Mouse (Mus musculus): ENCODE results near the gene Parp1. TPM values are rescaled to one million over a fixed set of nuclear protein-coding genes. Genes with fewer than 3 reads are reported as not detected.
"Not testable (repeated sequence)": the region's sequence is repeated elsewhere in the genome, so short reads cannot be mapped to it uniquely, and the experiment has no call there.

The Parp1 gene
- polyA plus RNA-seq, 1 experiment, result 39.9 TPM

GRCm38 (mm10) chr1:180606106-180606505, 37.4 kb downstream of the Parp1 start:
- no peak overlapping the region for H3K4me3 ChIP-seq (ENCODE audit: control insufficient read depth, low read depth, low read length)
- no peaks in the 10 kb centered on the region for H3K4me1 ChIP-seq (ENCODE audit: control insufficient read depth, insufficient read depth, low read length)
- no peaks in the 10 kb centered on the region for H3K36me3 ChIP-seq (ENCODE audit: control insufficient read depth, insufficient read depth, low read length)
- no peak overlapping the region for H3K27ac ChIP-seq (ENCODE audit: control insufficient read depth, insufficient read depth, low read depth, low read length)
- H3K27me3 ChIP-seq (ENCODE audit: control insufficient read depth, insufficient read depth, low read length), result no peaks in the 10 kb centered on the region
- TF ChIP-seq CTCF (IDR thresholded peaks at IDR 0.05; ENCODE audit: control insufficient read depth, insufficient read depth, insufficient replicate concordance, low read depth, low read length) (no peak), POLR2A (IDR thresholded peaks at IDR 0.05; ENCODE audit: control insufficient read depth, low read depth, low read length) (no peak)

DNA sequence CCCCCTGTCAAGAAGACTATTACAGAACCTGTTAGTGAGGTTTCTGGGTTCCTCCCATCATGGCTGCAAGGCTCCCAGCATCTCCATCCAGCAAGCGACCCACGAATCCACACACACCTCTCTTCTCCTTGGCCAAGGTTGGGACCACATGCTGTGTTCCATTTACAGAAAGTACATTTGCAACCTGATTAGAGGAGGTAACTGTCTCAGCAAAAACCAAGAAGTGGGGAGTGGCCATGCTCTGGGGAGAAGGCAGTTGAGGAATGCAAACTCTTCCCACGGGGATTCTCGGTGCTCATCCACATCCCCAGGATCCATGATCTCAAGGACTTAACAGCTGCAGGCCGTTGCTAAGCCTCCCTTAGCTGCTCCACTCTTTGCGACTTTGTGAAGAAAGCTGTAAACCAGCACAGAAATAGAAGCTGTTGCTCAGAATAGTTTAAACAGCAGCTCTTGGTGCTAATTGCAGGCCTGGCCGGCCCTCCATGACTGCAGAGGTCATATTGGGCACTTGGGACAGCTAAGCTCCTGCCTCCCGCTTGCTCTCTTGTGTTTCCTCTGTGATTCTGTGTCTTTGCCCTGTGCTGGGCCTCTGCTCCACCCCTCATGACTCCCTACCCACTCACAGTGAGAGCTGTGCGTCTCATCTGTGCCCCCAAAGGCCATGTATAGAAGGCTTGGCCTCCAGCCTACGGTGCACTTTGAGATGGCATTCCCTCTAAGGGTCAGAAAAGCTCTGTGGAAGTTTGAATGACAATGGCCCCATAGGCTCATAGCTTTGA, 38.3 kb downstream of the Parp1 start:
- H3K4me3 ChIP-seq (ENCODE audit: control insufficient read depth, low read depth, low read length), result no peak overlapping the region
- H3K27me3 ChIP-seq (ENCODE audit: control insufficient read depth, insufficient read depth, low read length), result no peaks in the 10 kb centered on the region
- TF ChIP-seq POLR2A (IDR thresholded peaks at IDR 0.05; ENCODE audit: control insufficient read depth, low read depth, low read length) (no peak), CTCF (IDR thresholded peaks at IDR 0.05; ENCODE audit: control insufficient read depth, insufficient read depth, insufficient replicate concordance, low read depth, low read length) (no peak)
- no peak overlapping the region for H3K27ac ChIP-seq (ENCODE audit: control insufficient read depth, insufficient read depth, low read depth, low read length)
- no peaks in the 10 kb centered on the region for H3K36me3 ChIP-seq (ENCODE audit: control insufficient read depth, insufficient read depth, low read length)
- H3K4me1 ChIP-seq (ENCODE audit: control insufficient read depth, insufficient read depth, low read length), result no peaks in the 10 kb centered on the region

GRCm38 (mm10) chr1:180607578-180607879, 38.8 kb downstream of the Parp1 start:
- H3K4me1 ChIP-seq (ENCODE audit: control insufficient read depth, insufficient read depth, low read length), result no peaks in the 10 kb centered on the region
- no peak overlapping the region for H3K27ac ChIP-seq (ENCODE audit: control insufficient read depth, insufficient read depth, low read depth, low read length)
- H3K36me3 ChIP-seq (ENCODE audit: control insufficient read depth, insufficient read depth, low read length), result no peaks in the 10 kb centered on the region
- H3K4me3 ChIP-seq (ENCODE audit: control insufficient read depth, low read depth, low read length), result no peak overlapping the region
- no peaks in the 10 kb centered on the region for H3K27me3 ChIP-seq (ENCODE audit: control insufficient read depth, insufficient read depth, low read length)
- TF ChIP-seq CTCF (IDR thresholded peaks at IDR 0.05; ENCODE audit: control insufficient read depth, insufficient read depth, insufficient replicate concordance, low read depth, low read length), result no peak
- no peak for TF ChIP-seq POLR2A (IDR thresholded peaks at IDR 0.05; ENCODE audit: control insufficient read depth, low read depth, low read length)

DNA sequence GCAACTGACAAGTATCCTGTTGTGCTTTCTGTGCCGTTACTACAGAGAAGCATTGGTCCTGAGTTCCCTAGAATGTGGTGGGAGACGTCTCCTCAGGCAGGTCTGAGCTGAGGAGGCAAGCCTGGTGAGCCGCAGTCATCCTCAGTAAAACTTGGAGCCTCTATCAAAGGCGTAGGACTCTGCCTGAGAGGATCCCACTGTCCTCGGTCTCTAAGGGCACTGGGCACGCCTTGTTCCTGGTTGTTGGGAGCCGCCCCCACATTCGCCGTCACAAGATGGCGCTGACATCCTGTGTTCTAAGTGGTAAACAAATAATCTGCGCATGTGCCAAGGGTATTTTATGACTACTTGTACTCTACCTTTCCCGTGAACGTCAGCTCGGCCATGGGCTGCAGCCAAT, 43.1 kb downstream of the Parp1 start:
- not testable (repeated sequence) for H3K27ac ChIP-seq (ENCODE audit: control insufficient read depth, insufficient read depth, low read depth, low read length); H3K27me3 ChIP-seq (ENCODE audit: control insufficient read depth, insufficient read depth, low read length); H3K36me3 ChIP-seq (ENCODE audit: control insufficient read depth, insufficient read depth, low read length); H3K4me3 ChIP-seq (ENCODE audit: control insufficient read depth, low read depth, low read length); H3K4me1 ChIP-seq (ENCODE audit: control insufficient read depth, insufficient read depth, low read length)

GRCm38 (mm10) chr1:180616762-180617161, 48.0 kb downstream of the Parp1 start:
- no peaks in the 10 kb centered on the region for H3K4me1 ChIP-seq (ENCODE audit: control insufficient read depth, insufficient read depth, low read length)
- H3K27ac ChIP-seq (ENCODE audit: control insufficient read depth, insufficient read depth, low read depth, low read length), result no peak overlapping the region
- no peaks in the 10 kb centered on the region for H3K27me3 ChIP-seq (ENCODE audit: control insufficient read depth, insufficient read depth, low read length)
- H3K36me3 ChIP-seq (ENCODE audit: control insufficient read depth, insufficient read depth, low read length), result no peaks in the 10 kb centered on the region
- H3K4me3 ChIP-seq (ENCODE audit: control insufficient read depth, low read depth, low read length), result no peak overlapping the region
- TF ChIP-seq CTCF (IDR thresholded peaks at IDR 0.05; ENCODE audit: control insufficient read depth, insufficient read depth, insufficient replicate concordance, low read depth, low read length) (no peak), POLR2A (IDR thresholded peaks at IDR 0.05; ENCODE audit: control insufficient read depth, low read depth, low read length) (no peak)

DNA sequence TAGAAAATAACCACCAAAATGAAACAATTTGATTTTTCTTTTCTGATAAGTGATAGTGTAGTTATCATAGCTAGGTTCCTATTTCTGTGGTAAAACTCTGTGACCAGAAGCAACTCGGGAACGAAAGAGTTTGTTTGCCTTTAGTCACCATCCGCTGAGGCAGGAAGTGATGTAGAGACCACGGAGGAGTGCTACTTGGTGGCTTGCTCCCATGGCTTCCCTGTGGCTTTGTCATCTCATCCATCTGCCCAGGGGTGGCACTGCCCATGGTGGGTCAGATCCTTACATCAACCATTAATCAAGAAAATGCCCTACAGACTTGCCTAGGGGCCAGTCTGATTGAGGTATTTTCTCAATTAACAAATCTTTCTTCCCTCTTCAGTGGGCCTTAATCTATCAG, 53.7 kb downstream of the Parp1 start:
- no peaks in the 10 kb centered on the region for H3K4me1 ChIP-seq (ENCODE audit: control insufficient read depth, insufficient read depth, low read length)
- no peak overlapping the region for H3K27ac ChIP-seq (ENCODE audit: control insufficient read depth, insufficient read depth, low read depth, low read length)

DNA sequence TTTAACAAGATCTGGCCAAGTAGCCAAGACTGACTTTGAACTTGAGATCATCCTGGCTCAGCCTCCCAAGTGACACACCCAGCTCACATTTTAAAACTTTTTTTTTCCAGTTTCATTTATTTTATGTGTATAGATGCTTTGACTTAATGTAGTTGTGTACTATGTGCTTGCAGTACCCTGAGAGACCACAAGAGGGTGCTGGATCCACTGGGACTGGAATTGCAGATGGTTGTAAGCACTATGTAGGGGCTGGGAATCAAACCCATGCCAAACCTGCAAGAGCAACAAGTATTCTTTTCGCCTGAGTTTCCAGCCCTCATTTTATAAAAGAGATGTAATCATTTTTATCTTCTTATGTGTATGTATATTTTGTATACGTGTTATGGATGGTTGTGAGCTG, 55.2 kb downstream of the Parp1 start:
- H3K4me1 ChIP-seq (ENCODE audit: control insufficient read depth, insufficient read depth, low read length), result no peaks in the 10 kb centered on the region
- H3K27ac ChIP-seq (ENCODE audit: control insufficient read depth, insufficient read depth, low read depth, low read length), result no peak overlapping the region
- H3K4me3 ChIP-seq (ENCODE audit: control insufficient read depth, low read depth, low read length), result no peak overlapping the region
- no peaks in the 10 kb centered on the region for H3K27me3 ChIP-seq (ENCODE audit: control insufficient read depth, insufficient read depth, low read length)
- TF ChIP-seq CTCF (IDR thresholded peaks at IDR 0.05; ENCODE audit: control insufficient read depth, insufficient read depth, insufficient replicate concordance, low read depth, low read length) (peak; percentile 46; the same call in 1 of the 2 replicates), POLR2A (IDR thresholded peaks at IDR 0.05; ENCODE audit: control insufficient read depth, low read depth, low read length) (no peak)
- H3K36me3 ChIP-seq (ENCODE audit: control insufficient read depth, insufficient read depth, low read length), result no peaks in the 10 kb centered on the region

More for the DNA sequence above, 53.7 kb downstream of the Parp1 start:
- no peaks in the 10 kb centered on the region for H3K27me3 ChIP-seq (ENCODE audit: control insufficient read depth, insufficient read depth, low read length)
- TF ChIP-seq POLR2A (IDR thresholded peaks at IDR 0.05; ENCODE audit: control insufficient read depth, low read depth, low read length), result no peak
- TF ChIP-seq CTCF (IDR thresholded peaks at IDR 0.05; ENCODE audit: control insufficient read depth, insufficient read depth, insufficient replicate concordance, low read depth, low read length), result no peak
- no peaks in the 10 kb centered on the region for H3K36me3 ChIP-seq (ENCODE audit: control insufficient read depth, insufficient read depth, low read length)
- H3K4me3 ChIP-seq (ENCODE audit: control insufficient read depth, low read depth, low read length), result no peak overlapping the region

GRCm38 (mm10) chr1:180626141-180626540, 57.4 kb downstream of the Parp1 start:
- Histone ChIP-seq H3K27me3 (ENCODE audit: control insufficient read depth, insufficient read depth, low read length) (no peaks in the 10 kb centered on the region), H3K4me3 (ENCODE audit: control insufficient read depth, low read depth, low read length) (no peak overlapping the region), H3K4me1 (ENCODE audit: control insufficient read depth, insufficient read depth, low read length) (no peaks in the 10 kb centered on the region), H3K27ac (ENCODE audit: control insufficient read depth, insufficient read depth, low read depth, low read length) (no peak overlapping the region), H3K36me3 (ENCODE audit: control insufficient read depth, insufficient read depth, low read length) (no peaks in the 10 kb centered on the region)
- TF ChIP-seq CTCF (IDR thresholded peaks at IDR 0.05; ENCODE audit: control insufficient read depth, insufficient read depth, insufficient replicate concordance, low read depth, low read length), result no peak
- no peak for TF ChIP-seq POLR2A (IDR thresholded peaks at IDR 0.05; ENCODE audit: control insufficient read depth, low read depth, low read length)

GRCm38 (mm10) chr1:180637796-180638195, 69.1 kb downstream of the Parp1 start:
- not testable (repeated sequence) for H3K27ac ChIP-seq (ENCODE audit: control insufficient read depth, insufficient read depth, low read depth, low read length); H3K27me3 ChIP-seq (ENCODE audit: control insufficient read depth, insufficient read depth, low read length); H3K36me3 ChIP-seq (ENCODE audit: control insufficient read depth, insufficient read depth, low read length); H3K4me3 ChIP-seq (ENCODE audit: control insufficient read depth, low read depth, low read length); H3K4me1 ChIP-seq (ENCODE audit: control insufficient read depth, insufficient read depth, low read length)
